Mouse (Mus musculus): ENCODE measurements around the gene Gnb2.

The Gnb2 gene

DNA sequence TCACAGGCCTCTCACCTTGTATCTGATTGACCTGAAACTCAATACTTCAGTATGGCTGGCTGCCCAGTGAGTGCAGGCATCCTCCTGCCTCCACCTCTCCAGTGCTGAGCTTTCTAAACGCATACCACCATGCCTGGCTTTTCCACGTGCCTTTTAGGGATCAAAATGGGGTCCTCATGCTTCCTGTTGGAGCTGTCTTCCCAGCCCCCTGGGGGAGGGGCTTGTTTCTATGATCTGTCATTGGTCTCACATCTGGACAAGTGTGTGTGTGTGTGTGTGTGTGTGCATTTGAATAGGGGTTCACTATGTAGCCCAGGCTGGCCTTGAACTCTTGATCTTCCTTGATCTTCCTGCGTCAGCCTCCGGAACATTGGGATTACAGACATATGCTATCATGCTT is 4.2 kb upstream of the Gnb2 start:
- peak in 1 of 2 experiments; percentile 12 for DNase-seq

- no peak for DNase-seq
Measured at GRCm38 (mm10) chr5:137535318-137535717, 2.0 kb upstream of the Gnb2 start.

DNA sequence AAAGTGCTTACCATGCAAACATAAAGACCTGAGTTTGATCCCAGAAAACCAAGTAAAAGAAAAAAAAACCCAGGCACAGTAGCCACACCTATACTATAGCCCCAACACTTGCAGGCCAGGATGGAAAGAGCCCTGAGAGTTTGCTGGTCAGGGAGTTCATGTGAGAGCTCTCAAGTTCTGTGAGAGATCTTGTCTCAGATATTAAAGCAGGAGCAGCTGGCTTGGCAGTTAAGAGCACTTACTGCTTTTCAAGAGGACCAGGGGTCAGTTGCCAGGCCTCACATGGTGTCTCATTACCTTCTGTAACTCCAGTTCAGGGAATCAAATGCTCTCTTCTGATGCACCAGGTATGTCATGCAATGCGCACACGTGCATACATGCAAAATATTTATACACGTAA is 1.5 kb upstream of the Gnb2 start:
- DNase-seq = no peak

DNA sequence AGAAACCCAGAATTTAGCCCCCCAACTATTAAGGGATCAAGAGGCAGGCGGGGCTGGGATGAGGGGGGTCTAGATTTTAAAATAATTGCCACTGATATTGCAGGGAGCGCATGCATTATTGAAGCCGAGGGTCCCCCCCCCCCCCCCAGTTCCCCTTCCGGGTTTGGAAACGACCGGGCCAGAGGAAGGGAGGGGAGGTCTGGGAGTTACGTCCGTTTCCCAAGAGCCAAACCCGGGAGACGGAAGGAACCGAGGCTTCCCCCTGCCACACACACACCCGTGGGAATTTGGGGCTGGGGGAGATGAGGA is 548 bp downstream of the Gnb2 start:
- DNase-seq = no peak

DNA sequence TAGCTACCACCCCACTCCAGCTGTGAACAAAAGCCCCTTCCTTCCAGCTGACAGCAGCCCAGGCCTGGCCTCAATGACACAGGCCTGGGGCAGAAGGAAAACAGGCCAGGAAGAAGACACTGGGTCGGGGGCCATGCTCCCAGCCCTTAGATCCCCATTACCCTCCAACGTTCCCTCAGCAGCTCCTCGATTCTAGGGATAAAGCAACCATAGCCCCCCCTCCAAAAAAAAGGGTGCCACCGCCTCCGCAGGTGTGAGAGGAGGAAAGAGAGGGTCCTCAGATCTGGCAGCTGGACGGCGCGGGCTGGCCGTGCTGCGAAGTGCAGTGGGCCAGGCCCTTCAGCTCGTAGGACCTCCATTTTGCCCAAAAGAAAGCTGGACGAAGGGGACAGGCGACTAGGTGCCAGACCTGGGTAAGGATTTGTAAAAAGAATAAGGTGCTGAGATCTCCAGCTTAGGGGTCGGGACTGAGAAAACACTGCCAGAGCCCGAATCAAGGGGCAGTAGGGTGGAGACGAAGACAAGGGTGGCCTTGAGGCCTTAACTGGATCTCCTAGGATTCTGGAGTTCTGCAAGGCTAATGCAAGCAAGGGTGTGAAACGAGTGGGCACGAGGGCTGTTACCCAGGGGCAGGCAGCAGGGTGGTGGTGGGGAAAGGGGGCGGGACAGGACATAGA is 1.0 kb downstream of the Gnb2 start:
- peak; percentile 29 to 53 for DNase-seq

GRCm38 (mm10) chr5:137531414-137532130 is 1.7 kb downstream of the Gnb2 start:
- DNase-seq = peak; percentile 70 to 74

DNA sequence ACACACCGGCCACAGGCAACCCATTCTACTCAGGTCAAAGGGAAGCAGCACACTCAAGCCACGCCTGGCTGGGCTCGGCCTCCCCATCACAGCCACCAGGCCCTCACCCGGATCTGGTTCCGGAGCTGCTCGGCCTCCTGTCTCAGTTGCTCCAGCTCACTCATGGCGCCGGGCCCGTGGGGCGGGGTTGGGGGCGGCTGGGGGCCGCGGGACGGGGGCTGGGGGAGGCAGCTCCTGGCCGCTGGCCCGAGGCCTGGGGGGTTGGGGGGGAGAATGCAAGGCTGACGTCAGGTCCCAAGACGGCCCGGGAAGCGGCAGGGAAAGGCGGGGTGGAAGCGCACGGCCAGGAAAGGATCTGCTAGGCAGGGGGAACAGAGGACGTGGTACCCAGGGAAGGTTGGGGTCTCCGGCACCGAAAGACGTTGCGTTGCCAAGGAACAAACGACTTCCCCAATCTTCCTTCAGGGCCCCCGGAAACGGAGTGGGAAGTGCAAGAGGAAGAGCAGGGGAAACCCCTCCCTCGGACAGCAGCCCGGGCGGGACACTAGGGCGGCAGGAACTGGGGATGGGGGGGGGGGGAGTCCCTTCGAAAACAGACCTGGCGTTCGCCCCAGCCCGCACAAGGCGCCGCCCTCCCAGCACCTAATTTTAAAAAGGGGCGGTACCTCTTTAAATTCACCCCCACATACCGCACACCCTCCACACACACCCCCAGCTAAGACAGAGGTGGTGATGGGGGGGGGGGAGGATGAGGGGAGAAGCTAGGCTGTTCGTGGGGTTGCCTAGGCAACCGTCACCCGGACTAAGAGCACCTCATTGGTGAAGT is 2.5 kb downstream of the Gnb2 start:
- DNase-seq = peak; percentile 58 to 63

- peak in 1 of 2 experiments; percentile 27 for DNase-seq
Measured at GRCm38 (mm10) chr5:137530075-137530474, 3.2 kb downstream of the Gnb2 start.

DNA sequence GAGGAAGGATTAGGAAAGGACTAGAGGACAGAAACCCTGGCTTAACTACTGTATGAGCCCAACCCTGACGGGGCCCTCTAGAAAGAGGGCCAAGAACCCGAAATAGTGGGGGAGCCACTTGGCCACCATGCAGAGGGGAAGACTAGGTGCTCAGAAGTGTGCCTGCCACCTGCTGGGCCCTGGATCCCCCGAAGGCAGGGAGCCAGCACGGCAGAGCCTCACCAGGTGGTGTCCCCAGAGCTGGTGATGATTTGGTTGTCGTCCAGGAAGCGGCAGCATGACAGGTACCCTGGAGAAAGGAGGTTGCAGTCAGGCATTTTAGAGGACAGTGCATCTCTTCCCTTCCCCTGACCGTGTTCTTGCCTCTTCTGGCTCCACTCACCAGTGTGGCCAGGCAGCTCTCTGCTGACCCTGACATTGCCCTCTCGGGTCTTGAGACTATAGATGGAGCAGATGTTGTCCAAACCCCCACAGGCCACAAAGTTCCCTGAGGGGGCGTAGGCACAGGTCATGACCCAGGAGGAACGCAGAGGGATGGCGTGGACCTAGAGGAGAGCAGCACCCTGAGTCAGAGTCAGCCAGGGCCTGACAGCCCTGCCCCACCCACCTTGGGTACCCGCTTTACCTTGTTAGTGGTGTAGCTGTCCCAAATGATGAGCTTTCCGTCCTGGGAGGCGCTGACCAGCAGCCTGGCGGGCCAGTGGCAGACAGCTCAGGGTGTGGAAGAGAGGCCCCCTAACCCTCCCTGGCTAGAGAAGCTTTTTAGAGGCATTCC is 3.9 kb downstream of the Gnb2 start:
- peak; percentile 34 to 49 for DNase-seq

DNA sequence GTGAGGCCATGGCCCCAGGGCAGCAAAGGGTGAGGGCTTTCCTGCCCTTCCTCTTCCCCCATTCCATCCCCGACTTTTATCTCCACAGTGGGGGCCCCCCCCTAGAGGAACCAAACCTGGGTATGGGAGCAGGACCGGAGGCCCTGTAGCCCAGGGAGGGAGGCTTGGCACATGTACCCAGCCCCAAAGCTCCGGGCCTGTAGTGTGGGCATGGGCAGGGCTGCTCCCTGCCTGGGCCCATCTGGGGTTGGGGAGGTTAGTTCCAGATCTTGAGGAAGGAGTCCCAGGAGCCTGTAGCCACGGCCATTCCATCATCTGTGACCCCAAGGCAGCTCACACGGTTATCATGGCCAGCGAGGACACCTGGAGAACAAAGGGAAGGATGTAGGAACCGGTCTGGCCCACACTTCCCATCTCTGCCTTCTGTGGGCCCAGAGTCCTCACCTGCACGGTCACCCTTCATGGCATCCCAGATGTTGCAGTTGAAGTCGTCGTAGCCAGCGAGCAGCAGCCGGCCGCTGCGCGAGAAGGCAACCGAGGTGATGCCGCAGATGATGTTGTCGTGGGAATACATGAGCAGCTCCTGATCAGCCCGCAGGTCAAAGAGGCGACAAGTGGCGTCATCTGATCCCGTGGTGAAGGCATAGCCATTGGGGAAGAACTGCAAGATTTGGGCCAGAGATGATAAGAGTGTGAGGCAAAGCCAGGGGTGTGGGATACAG is 4.9 kb downstream of the Gnb2 start:
- DNase-seq = peak; percentile 34 to 37

GRCm38 (mm10) chr5:137527413-137527812 is 5.9 kb downstream of the Gnb2 start:
- DNase-seq = no peak

- DNase-seq = peak; percentile 57
Measured at GRCm38 (mm10) chr5:137526192-137526936, 6.9 kb downstream of the Gnb2 start.

DNA sequence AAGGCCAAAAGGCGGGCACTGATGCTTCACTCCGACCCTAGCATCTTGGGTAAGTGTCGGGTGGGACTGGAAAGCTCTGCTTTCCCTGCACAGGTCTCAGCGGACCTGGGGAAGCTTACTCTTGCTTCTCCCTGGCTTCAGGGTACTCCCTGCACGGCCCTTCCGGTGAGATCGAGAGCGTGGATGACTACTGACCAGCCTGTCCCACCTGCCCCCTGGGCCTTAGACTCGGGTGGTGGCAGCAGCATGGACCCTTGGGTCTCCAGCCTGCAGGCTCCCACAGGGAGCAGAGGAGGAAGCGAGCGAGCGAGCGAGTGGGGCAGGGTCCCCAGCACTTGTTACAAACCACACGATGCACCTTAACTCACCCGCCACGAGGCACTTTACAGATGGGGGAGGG is 7.8 kb downstream of the Gnb2 start:
- DNase-seq = peak; percentile 3 to 18

GRCm38 (mm10) chr5:137524671-137525070 is 8.6 kb downstream of the Gnb2 start:
- peak in 1 of 2 experiments; percentile 26 for DNase-seq

DNA sequence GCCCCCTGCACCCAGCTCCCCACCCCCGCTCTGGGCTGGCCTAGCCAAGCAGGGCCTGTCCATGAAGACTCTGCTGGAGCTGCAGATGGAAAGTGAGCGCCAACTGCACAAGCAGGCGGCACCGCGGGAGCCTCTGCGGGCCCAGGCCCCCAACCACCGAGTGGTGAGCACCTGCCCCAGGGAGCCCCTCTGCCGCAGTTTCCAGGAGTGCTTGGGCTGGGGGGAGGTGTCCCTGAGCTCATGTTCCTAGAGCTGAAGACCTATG is 9.1 kb downstream of the Gnb2 start:
- peak in 1 of 2 experiments; percentile 28 for DNase-seq

- DNase-seq = no peak
Measured at GRCm38 (mm10) chr5:137523396-137524250, 9.7 kb downstream of the Gnb2 start.

- DNase-seq = no peak
Measured at GRCm38 (mm10) chr5:137522711-137523110, 10.6 kb downstream of the Gnb2 start.

- DNase-seq = no peak
Measured at GRCm38 (mm10) chr5:137521861-137522260, 11.4 kb downstream of the Gnb2 start.

GRCm38 (mm10) chr5:137519691-137520550 is 13.4 kb downstream of the Gnb2 start:
- DNase-seq = no peak

DNA sequence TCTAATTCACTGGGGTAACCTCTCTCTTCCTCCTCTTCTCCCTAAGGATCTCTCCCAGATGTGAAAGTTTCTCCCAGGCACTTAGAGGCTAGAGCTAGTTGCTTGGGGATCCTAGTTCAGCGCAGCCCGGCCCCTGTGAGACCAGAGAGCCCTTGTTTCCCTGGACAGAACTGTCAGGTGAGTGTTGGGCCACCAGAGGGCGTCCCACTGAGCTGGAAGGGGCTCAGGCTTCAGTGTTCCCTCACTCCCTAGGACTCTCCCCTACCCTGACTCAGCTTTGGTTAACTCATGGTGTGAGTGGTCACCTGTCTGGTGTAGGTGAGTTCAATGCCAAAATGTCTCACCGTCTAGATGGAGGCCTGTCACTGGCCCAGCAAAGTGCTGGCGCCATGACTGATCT is 14.9 kb downstream of the Gnb2 start, which contains the start of gene Gigyf1:
TSS of gene Gigyf1 (plus strand) at position 113 of the 400 bp plus-strand sequence.
- peak in 1 of 2 experiments; percentile 54 for DNase-seq
